Mouse (Mus musculus): ENCODE results near the gene Rpl36.

Gene Rpl36

DNA sequence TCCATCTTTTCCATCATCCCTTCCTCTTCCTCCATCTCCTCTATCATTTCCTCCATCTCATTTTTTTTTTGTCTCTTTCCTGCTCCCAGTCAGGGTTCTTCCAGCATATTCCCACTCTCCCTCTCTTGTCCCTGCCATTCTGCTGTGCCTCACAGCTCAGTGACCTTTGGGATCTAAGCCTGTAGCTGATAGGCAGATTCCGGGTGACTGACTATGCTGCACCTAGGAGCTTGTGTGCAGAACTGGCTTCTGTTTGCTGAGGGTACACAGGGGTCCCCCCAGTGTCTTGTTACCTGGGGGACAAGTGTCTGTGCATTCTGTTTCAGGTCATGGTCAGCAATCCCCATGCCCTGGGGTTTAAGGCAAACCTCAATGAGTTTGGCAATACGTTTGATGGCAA, 41.6 kb downstream of the Rpl36 start:
- no peak for DNase-seq

DNA sequence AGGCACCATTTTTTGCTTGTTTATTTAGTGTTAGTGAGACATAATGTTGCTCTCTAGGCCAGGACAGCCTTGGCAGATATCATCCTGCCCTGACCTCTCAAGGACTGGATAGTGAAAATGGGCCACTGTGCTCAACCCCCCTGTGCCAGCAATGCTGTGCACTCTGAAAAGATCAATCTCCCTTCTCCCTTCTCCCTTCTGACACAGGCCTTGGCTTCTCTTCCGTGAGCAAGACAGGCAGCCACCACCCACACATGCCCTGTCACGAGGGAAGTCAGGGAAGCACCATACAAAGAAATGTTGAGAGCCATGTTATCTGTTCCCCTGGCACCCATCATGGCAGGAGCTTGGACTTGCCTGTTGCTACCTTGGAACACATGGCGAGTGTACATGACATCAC, 42.1 kb downstream of the Rpl36 start:
- DNase-seq, result no peak

DNA sequence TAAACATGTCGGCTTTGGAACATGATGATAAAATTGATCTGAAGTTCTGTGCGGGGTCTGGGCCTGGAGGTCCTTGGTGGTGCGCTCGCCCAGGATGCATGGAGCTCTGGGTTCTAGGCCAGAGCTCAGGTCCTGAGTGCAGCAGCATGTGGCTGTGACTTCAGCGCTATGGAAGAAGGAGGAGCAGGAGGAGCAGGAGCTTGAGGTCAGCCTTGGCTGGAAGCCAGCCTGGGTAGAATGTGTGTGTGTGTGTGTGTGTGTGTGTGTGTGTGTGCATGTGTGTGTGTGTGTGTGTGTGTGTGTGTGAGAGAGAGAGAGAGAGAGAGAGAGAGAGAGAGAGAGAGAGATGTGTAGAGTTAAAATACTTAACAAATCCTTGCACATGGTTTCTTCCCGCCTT, 43.0 kb downstream of the Rpl36 start:
- DNase-seq, result no peak

DNA sequence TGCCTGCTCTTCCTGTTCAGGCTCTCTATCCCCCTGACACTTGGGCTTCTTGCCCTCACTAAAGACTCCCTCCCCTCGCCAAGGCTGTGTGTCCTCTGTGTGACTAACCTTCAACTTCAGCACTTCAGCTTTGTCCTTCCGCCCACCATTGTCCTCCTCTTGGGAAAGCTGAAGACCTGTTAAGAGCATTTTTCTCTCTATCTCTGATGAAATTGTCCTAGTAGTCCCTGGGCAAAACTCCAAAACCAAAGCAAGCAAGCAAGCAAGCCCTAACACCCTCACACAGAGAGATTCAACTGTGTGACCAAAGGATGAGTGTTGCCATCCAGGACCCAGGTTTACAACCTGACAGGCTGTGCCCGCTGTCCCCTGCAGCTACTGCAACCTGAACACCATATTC, 50.4 kb downstream of the Rpl36 start:
- no peak for DNase-seq

All from embryo, embryonic 11 days (tissue).